Mouse (Mus musculus): ENCODE results near the gene Gm43951. TPM values are rescaled to one million over a fixed set of nuclear protein-coding genes. Genes with fewer than 3 reads are reported as not detected.

The Gm43951 gene
- polyA plus RNA-seq (2015; fragmentation: Nextera tagmentation; extraction: Ambion mirVana), result 0.16 and 0.17 TPM in 2 replicates

DNA sequence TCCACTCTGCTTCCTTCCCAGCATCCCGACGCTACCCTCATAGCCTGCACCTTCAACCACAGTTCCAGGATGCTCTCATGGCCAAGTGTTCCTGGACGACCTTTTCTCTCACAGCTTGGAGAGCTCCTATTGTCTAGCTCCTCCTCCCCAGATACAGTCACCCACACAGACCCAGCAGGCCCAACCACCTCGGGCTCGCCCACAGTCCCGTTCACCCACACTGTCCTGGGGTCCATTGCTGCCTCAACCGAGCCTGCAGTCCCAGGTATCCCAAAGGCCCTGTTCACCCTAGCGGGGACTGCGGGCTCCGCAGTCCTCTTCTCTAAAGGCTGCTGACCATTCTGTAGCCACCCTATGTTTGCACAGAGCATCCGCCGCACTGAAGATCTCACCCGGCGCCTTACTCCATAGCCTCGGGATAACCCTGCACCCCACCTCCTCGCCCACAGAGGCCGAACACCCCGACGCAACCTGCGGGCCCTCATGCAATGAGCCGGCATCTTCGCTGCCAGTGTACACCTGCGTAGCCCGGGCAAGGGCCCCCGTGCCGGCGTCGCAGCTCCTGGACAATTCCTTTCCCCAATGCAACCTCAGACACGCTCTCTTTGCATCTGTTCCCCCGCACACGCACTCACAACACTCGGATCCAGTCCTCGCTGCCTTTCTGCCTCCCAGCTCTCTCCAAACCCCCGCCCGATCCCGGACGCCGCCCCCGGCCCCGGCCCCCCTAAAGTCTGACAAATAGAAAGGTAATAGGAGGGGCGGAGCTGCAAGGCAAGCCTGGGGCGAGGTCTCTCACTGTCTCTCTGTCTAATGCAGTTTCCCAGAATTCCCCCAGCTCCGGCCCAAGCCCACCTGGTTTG, at the start of gene Gm43951:
Gene Gm43951, minus strand, starts transcription at position 500 of the 863 bp plus-strand sequence.
- Histone ChIP-seq H3K36me3 (peaks cover 35% of the 10 kb centered on the region), H3K9ac (peak within 1 kb of the TSS; percentile 93), H3K4me3 (peak within 1 kb of the TSS; percentile 91), H3K4me2 (peak within 1 kb of the TSS; percentile 94), H3K4me1 (peaks cover 17% of the 10 kb centered on the region), H3K27ac (replicated peaks) (peak within 1 kb of the TSS; percentile 50; the same call in 1 of the 2 replicates), H3K27me3 (replicated peaks) (no peaks in the 10 kb centered on the region), H3K9me3 (no peaks in the 10 kb centered on the region)
- ATAC-seq (ENCODE audit: extremely low read depth, insufficient number of reproducible peaks, low FRiP score, low TSS enrichment), result no peak
- 1% methylated on average over 43 of the region's 43 CpGs for WGBS

DNA sequence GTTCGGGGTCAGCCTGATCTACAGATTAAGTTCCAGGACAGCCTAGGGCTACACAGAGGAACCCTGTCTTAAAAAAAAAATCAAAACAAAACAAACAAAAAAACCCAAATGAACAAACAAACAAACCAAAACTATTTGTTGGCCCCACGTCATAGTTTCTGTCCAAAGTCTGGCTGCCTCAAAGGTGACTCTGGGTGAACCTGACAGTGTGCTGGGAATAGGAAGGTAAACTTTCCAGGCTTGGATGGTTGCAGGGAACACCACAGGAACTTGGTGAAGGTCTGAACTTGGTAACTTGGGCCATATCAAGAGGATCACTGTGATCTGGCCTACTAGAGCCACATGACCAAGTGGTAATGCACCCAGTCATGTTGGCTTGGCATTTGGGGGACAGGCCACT, 49.8 kb upstream of the Gm43951 start:
- no peaks in the 10 kb centered on the region for H3K4me1 ChIP-seq
- H3K27me3 ChIP-seq (replicated peaks), result peaks cover 31% of the 10 kb centered on the region
- WGBS, result 54% methylated on average over 2 of the region's 2 CpGs
- H3K9me3 ChIP-seq, result no peaks in the 10 kb centered on the region
- no peak for ATAC-seq (ENCODE audit: extremely low read depth, insufficient number of reproducible peaks, low FRiP score, low TSS enrichment)
- H3K36me3 ChIP-seq, result no peaks in the 10 kb centered on the region
- no peak overlapping the region for H3K9ac ChIP-seq
- no peak overlapping the region for H3K27ac ChIP-seq (replicated peaks)
- no peak overlapping the region for H3K4me2 ChIP-seq
- no peak overlapping the region for H3K4me3 ChIP-seq

DNA sequence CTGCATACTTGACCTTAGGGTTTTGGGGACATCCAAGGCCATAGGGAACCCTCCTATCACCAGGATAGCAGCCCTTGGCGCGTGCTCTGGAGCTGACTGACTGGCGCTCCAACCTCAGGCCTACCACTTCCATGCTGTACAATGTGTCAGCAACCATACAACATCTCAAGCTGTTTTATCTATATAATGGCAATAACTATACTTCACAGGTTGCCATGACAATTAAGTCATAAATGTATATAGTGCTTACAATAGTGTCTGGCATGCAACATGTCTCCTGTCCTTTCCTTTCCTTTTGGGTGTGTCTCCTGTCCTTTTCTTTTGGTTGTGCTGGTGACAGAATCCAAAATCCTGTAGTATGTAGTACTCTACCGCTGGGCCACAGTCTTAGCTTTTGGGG, 49.0 kb upstream of the Gm43951 start:
- no peak for ATAC-seq (ENCODE audit: extremely low read depth, insufficient number of reproducible peaks, low FRiP score, low TSS enrichment)
- Histone ChIP-seq H3K27me3 (replicated peaks) (peaks cover 35% of the 10 kb centered on the region), H3K4me1 (no peaks in the 10 kb centered on the region), H3K9me3 (no peaks in the 10 kb centered on the region), H3K27ac (replicated peaks) (no peak overlapping the region), H3K9ac (no peak overlapping the region), H3K4me3 (no peak overlapping the region), H3K36me3 (no peaks in the 10 kb centered on the region), H3K4me2 (no peak overlapping the region)
- WGBS, result 84% methylated on average over 4 of the region's 4 CpGs

DNA sequence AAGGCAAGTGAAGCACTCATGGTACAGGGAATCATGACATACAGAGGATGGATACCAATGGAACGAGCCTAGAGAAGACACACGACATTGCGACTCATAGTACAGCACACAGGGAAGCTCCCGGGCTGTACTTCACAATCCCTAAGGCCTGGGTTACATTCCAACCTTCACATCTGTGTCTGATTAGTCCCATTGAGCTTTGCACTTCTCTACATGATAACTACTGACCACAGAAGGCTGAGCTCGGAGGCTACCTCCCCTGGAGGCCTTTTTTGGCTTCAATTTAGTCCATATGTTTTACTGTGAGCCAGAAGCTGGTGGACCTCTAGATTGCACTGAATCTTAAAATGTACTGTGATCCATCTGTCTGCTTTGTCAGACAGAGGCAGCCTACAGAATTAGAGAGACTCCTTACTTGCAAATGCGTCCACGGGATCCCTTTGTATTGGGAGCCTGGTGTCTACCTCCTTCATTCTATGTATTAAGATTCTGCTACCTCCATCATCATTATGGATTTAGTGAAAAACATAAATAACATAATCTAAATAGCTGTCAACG, 38.6 kb upstream of the Gm43951 start:
- no peak overlapping the region for H3K27ac ChIP-seq (replicated peaks)
- no peak overlapping the region for H3K4me2 ChIP-seq
- no peaks in the 10 kb centered on the region for H3K9me3 ChIP-seq
- WGBS, result 69% methylated on average over 8 of the region's 8 CpGs
- no peak for ATAC-seq (ENCODE audit: extremely low read depth, insufficient number of reproducible peaks, low FRiP score, low TSS enrichment)
- peaks cover 29% of the 10 kb centered on the region for H3K27me3 ChIP-seq (replicated peaks)
- H3K4me3 ChIP-seq, result no peak overlapping the region
- H3K4me1 ChIP-seq, result no peaks in the 10 kb centered on the region
- no peaks in the 10 kb centered on the region for H3K36me3 ChIP-seq
- H3K9ac ChIP-seq, result no peak overlapping the region

DNA sequence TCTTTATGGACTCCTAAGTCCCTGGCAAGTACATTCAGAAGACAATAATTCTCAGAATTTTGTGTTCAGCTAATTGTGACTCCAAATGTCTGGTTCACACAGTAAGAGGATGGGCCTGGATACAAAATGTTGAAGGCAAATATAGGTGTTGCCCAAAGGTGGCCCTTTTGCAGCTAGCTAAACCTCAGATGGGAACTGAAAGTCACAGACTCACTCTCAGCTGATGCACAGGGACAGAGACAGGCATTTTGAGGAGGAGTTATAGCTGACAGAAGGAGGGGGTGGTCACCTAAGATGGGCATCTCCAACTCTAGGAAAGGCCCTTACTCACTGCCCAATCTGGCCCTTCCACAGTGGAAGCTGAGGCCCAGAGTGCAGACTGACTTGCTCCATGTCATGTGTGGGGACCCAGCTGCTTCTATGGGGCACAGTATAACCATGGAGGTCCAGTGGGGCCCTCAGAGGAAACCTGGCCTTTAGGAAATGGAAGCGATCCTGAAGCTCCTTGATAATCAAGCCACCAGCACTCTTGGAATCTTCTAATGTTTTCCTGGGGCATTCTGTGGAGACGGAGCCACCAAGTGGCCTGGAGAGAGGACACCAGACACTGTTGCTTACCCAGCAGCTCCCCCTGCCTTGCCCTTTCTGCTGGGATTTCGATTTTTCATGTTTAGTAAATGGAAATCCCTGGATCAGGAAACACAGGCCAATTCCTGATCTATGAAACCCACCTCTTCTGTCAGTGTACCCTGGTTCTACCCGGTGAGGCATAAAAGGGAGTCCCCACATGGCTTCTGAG, 33.6 kb upstream of the Gm43951 start:
- H3K4me2 ChIP-seq, result no peak overlapping the region
- H3K4me3 ChIP-seq, result no peak overlapping the region
- no peak overlapping the region for H3K27ac ChIP-seq (replicated peaks)
- no peaks in the 10 kb centered on the region for H3K36me3 ChIP-seq
- no peaks in the 10 kb centered on the region for H3K4me1 ChIP-seq
- no peaks in the 10 kb centered on the region for H3K9me3 ChIP-seq
- 50% methylated on average over 4 of the region's 4 CpGs for WGBS
- H3K27me3 ChIP-seq (replicated peaks), result no peaks in the 10 kb centered on the region; the same call in 1 of the 2 replicates
- ATAC-seq (ENCODE audit: extremely low read depth, insufficient number of reproducible peaks, low FRiP score, low TSS enrichment), result no peak
- H3K9ac ChIP-seq, result no peak overlapping the region

DNA sequence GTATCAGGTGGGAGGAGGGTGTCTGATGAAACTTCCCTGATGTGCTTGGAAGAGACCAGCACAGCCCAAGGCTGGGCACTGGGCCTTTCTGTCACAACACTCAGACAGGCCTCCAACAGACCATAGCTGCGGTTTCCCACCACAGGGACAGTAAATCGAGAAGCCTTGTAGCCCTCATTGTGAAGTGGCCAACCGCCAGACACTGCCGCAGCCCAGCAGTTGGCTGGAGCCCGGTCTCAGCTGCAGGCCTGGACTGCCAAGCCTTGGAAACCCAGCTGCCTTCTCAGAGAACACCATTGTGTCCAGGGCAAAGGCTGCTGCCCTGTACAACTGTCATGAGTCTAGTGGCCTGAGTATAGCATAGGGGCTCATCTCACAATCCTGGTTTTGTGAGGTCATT, 27.4 kb upstream of the Gm43951 start:
- Histone ChIP-seq H3K4me2 (no peak overlapping the region), H3K4me1 (no peaks in the 10 kb centered on the region), H3K4me3 (no peak overlapping the region), H3K27ac (replicated peaks) (no peak overlapping the region), H3K9me3 (no peaks in the 10 kb centered on the region), H3K9ac (no peak overlapping the region), H3K36me3 (no peaks in the 10 kb centered on the region), H3K27me3 (replicated peaks) (peaks cover 14% of the 10 kb centered on the region)
- 58% methylated on average over 5 of the region's 5 CpGs for WGBS
- ATAC-seq (ENCODE audit: extremely low read depth, insufficient number of reproducible peaks, low FRiP score, low TSS enrichment), result no peak

DNA sequence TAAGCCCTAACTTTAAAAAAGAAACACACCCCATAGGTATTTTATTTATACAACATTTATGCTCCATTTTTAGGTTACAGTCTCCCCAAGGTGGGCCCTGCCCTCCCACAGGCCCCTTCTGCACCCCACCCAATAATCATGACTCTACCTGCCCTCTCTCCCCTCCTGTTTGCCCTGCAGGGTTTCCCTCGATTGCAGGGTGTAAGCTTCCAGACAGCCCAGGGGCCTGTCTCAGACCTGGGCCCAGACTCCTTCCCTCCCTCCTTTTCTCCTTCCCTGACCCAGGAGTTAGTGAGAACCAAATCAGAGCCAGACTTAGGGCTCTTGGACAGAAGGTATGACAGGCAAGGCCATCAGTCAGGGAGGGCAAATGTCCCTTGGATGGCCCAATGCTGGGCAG, 26.4 kb upstream of the Gm43951 start:
- no peaks in the 10 kb centered on the region for H3K9me3 ChIP-seq
- no peak overlapping the region for H3K4me2 ChIP-seq
- H3K4me1 ChIP-seq, result no peaks in the 10 kb centered on the region
- H3K4me3 ChIP-seq, result no peak overlapping the region
- WGBS, result 50% methylated on average over 1 of the region's 1 CpGs
- H3K27me3 ChIP-seq (replicated peaks), result peaks cover 22% of the 10 kb centered on the region
- ATAC-seq (ENCODE audit: extremely low read depth, insufficient number of reproducible peaks, low FRiP score, low TSS enrichment), result no peak
- no peak overlapping the region for H3K27ac ChIP-seq (replicated peaks)
- H3K36me3 ChIP-seq, result no peaks in the 10 kb centered on the region
- H3K9ac ChIP-seq, result no peak overlapping the region

DNA sequence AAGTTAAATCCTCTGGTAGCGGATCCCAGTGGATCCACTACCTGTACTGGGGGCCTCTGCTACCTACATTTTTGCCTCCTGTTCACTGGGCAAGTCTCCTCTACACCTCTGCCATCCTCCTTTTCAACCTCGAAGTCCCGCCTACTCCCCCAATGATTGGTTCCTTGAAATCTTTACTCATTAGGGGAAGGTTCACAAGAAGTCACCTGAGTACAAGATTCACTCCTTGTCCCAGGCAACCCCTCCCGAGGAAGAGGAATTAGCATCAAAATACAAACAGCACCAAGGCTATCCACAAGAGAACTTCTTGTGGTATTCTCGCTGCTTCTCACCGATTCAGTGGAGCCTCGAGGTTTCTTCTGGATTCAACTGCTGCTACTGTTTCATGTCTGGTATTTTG, 25.4 kb upstream of the Gm43951 start:
- Histone ChIP-seq H3K9ac (no peak overlapping the region), H3K9me3 (no peaks in the 10 kb centered on the region), H3K36me3 (no peaks in the 10 kb centered on the region), H3K27ac (replicated peaks) (no peak overlapping the region), H3K4me2 (no peak overlapping the region), H3K27me3 (replicated peaks) (peaks cover 30% of the 10 kb centered on the region), H3K4me1 (no peaks in the 10 kb centered on the region), H3K4me3 (no peak overlapping the region)
- ATAC-seq (ENCODE audit: extremely low read depth, insufficient number of reproducible peaks, low FRiP score, low TSS enrichment), result no peak
- WGBS, result 71% methylated on average over 7 of the region's 7 CpGs

DNA sequence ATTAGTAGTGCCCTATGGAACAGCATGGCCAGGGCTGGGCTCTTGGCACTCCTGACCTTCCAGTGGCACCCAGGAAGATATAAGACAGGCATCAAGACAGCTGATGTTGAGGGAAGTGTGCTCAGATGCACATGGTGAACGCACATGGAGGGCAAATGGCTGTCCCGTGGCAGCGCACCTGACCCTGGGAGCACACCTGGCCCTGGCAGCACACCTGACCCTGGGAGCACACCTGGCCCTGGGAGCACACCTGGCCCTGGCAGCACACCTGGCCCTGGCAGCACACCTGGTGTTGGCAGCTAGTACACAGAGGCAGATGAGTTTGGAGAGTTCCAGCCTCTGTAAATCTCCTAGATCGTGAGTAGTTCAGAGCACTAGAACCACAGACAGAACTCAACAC, 21.9 kb upstream of the Gm43951 start:
- Histone ChIP-seq H3K36me3 (no peaks in the 10 kb centered on the region), H3K9me3 (no peaks in the 10 kb centered on the region), H3K9ac (no peak overlapping the region), H3K4me2 (no peak overlapping the region), H3K27ac (replicated peaks) (no peak overlapping the region), H3K4me1 (peaks cover 4% of the 10 kb centered on the region), H3K27me3 (replicated peaks) (peaks cover 25% of the 10 kb centered on the region; the same call in 1 of the 2 replicates), H3K4me3 (no peak overlapping the region)
- no peak for ATAC-seq (ENCODE audit: extremely low read depth, insufficient number of reproducible peaks, low FRiP score, low TSS enrichment)
- 83% methylated on average over 4 of the region's 4 CpGs for WGBS

DNA sequence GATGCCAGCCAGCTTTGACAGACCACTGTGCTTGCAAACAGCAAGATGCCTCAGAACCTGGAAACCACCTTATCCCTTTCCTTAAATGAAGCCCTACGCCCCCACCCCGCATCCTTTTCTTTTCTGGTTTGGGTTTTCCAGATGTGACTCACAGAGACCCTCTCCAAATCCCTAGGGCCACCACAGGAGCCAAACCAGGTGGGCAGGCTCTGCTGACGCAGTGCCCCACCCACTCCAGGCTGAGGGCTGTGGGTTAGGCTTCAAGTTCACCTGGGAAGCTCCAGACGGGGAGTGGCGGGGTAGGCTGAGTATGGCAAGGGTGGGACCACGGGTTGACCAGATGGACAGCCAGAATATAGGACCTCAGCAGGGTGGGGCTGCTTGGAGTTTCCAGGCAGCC, 20.3 kb upstream of the Gm43951 start:
- WGBS, result 73% methylated on average over 6 of the region's 6 CpGs
- Histone ChIP-seq H3K9ac (no peak overlapping the region), H3K27me3 (replicated peaks) (peaks cover 25% of the 10 kb centered on the region; the same call in 1 of the 2 replicates), H3K36me3 (no peaks in the 10 kb centered on the region), H3K4me3 (no peak overlapping the region), H3K9me3 (no peaks in the 10 kb centered on the region), H3K4me2 (no peak overlapping the region), H3K4me1 (peaks cover 4% of the 10 kb centered on the region), H3K27ac (replicated peaks) (no peak overlapping the region)
- no peak for ATAC-seq (ENCODE audit: extremely low read depth, insufficient number of reproducible peaks, low FRiP score, low TSS enrichment)

DNA sequence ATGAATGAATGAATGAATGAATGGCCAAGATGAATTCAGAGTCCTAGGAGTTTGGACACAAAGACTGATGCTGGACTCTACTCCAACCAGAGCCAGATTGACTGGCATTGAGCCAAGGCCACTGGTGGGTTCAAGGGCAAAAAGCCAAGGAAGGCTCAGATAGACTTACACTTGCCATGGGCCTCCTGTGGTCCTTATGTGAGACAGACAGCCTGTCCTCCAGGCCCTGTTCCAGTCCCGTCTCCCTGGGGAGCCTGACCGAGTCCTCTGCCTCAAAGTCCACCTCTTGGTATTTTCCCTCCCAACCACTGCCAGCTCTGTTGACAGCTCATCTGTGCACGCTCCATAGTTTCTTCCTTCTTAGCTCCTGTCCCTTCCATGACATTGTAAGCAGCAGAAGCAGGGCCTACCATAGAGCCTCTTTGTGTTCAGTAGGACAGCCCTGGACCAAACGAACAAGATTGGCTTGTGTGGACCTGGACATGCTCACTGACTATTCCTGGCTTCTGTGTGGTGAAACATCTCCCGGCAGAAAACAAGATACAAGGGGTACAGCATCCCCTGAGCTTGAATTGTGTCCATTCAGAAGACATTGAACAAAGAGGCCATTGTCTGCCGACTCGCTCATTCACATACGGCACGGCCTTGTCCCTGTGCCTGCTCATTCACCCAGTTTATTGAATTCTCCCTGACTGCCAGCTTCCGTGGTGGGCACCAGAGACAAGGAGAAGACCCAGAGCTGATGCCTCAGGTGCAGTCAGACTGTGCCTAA, 19.6 kb upstream of the Gm43951 start:
- no peak overlapping the region for H3K4me2 ChIP-seq
- no peak overlapping the region for H3K4me3 ChIP-seq
- H3K36me3 ChIP-seq, result no peaks in the 10 kb centered on the region
- H3K27me3 ChIP-seq (replicated peaks), result peaks cover 25% of the 10 kb centered on the region; the same call in 1 of the 2 replicates
- H3K9ac ChIP-seq, result no peak overlapping the region
- H3K9me3 ChIP-seq, result no peaks in the 10 kb centered on the region
- H3K27ac ChIP-seq (replicated peaks), result no peak overlapping the region
- no peak for ATAC-seq (ENCODE audit: extremely low read depth, insufficient number of reproducible peaks, low FRiP score, low TSS enrichment)
- 58% methylated on average over 10 of the region's 10 CpGs for WGBS
- peaks cover 4% of the 10 kb centered on the region for H3K4me1 ChIP-seq
